Mouse (Mus musculus): ENCODE measurements around the gene Ano4.

The Ano4 gene

DNA sequence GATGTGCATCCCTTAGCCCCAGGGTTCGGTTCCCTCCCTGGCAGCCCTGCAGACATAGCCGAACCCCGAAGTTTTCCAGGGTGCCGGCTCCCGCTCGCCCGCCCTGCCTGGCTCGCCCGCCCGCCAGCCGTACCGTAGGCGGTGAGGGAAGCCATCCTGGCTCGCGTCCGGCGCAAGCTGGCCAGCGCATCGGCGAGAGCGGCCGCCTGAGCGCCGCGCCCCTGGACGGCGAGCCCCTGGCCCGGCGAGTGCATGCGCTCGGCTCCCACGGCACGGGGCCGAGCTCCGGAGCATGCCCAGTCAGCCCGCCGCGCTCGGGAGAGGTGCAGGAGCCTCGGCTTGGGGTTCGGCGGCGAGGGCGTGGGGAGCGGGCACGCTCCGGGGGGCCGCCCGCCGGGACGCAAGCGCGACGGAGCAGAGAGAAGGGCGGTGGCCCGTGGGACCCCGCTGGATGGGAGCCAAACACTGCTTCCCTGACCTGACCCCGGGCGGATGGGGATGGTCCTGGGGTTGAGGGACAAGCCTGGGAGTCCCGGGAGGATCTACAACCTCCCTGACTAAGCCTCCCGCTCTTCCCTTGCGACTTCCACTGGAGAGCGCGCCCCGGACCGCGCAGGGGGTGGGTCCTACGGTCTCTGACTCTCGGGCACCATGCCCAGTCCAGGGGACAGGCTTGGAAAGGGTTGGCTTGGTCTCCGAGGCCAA, at the start of gene Ano4:
TSS of gene Ano4 (minus strand) at position 272 of the 705 bp plus-strand sequence.
- DNase-seq (ENCODE audit: low read depth): no peak

DNA sequence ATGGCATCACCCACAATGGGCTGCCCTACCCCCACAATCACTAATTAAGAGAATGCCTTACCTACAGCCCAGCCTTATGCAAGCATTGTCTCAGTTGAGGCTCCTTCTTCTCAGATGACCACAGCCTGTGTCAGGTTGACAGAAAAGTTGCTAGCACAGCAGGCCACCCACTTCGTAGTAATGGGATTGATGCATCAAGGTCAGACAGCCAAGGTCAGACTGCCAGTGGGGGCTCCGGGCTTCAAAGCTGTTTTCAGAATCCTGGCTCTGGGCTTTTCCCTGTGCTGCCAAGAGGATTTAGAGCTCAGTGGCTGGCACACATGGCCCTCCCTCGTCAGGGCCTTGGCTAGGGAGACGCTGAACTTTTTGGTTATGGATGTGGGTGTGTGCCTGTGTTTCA, 48.1 kb upstream of the Ano4 start:
- no peak for DNase-seq (ENCODE audit: low read depth)

DNA sequence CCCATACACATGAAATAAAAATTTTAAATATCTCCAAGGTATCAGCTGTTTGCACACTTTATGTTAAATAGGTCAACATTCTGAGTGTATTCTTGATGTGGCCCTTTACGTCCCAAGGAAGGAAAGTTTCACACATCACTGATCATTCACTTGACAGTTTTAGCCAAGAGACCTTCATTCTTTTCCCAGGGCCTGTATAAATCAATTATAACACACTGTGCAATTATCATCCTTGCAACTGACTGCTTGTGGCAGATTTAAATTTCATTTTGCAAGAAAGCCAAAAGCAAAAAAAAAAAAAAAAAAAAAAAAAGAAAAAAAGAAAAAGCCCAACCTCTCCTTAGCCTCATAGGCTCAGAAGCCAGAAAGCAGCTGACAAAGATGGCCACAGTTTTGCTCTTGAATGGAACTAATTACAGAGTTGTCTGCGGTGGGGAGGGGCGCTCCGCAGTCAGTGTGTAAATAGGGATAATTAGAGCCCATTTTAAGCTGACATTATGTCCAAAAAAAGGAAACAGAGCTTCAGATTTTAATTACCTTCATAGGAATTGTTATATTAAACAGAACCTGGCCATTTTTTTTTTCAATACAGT, 47.1 kb upstream of the Ano4 start:
- DNase-seq (ENCODE audit: low read depth): no peak

DNA sequence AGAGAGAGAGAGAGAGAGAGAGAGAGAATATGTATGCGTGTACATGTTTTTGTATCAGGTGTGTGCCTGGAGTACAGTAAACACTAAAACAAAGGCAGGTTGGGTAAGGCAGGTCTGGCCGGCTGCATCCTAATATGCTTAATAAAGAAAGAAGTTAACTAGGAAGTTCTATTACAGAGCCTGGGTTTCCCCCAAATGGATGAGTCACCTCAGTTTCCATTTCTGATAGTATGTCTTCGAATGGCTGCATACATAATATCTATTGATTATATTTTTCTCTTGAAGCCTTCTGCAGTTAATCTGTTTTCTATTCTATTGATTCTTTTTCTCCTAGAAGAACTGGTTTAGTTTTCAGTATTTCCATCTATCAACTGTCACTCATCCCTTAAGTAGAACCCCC, 41.9 kb upstream of the Ano4 start:
- DNase-seq (ENCODE audit: low read depth): no peak

DNA sequence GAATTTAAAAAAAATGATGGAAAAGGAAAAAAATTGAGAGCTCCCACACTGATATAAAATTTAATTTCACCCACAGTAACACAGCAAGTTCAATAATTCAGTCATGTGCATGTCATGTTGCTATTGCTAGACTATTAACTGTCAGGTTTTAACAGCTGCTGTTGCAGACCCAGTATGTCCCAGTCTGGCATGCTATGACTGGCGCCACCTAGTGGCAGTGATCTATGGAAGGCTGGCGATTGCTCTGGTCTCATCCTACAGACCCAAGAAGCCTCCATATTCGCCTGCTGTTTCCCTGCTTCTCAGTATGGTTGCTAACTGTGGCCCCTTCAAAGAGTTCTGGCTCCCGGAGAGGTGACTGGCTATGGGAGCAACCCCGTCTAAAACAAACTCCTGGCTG, 38.9 kb upstream of the Ano4 start:
- peak; percentile 63 for DNase-seq (ENCODE audit: low read depth)

DNA sequence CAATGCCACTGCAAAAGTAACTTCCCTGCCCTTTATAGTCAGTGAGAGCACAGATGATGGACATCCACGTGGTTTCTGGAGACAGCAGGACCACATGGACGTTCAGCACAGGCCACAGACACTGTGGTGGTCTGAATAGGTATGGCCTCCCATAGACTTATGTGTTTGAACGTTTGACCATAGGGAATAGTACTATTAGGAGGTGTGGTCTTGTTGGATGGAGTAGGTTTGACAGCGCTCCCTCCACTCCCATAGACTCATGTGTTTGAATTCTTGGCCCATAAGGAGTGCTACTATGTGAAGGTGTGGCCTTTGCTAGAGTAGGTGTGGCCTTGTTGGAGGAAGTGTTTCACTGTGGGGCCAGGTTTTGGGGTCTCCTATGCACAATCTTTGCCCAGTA, 33.2 kb upstream of the Ano4 start:
- no peak for DNase-seq (ENCODE audit: low read depth)

DNA sequence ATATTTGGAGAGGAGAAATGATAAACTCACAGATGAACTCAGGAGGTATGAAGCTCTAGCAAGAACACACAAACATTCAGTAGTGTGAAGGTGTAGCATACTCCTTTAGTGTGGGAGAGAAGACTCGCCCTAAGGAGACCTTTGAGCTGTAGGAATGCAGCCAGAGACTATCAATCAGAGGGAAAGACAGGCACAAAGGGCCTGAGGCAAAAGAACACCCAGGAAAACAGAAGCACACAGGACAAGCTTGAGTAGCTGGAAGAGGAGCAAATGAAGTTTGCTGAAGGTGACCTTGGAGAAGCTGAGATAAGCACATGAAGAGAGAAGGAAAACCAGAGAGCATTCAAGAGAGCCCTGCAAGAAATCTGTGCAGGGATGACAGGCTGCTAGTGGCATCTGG, 25.5 kb upstream of the Ano4 start:
- no peak for DNase-seq (ENCODE audit: low read depth)

DNA sequence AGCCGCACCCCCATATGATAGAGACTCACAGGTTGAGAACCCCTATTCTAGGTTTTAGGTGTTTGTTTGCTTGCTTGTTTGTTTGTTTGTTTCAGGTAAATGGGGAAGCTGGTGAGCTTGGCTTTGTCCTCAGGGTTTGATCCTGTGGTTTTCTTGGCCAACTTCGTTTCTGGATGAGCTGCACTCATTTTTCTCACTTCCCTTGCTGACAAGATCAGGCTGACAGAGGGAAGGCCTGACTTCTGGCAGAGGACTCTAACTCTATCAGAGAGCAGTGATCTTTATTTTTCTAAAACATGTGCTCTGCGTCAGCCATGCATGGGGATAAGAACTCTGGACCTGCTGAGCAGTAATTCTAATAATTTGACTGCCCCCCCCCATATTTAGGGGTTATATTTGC, 14.4 kb upstream of the Ano4 start:
- no peak for DNase-seq (ENCODE audit: low read depth)

DNA sequence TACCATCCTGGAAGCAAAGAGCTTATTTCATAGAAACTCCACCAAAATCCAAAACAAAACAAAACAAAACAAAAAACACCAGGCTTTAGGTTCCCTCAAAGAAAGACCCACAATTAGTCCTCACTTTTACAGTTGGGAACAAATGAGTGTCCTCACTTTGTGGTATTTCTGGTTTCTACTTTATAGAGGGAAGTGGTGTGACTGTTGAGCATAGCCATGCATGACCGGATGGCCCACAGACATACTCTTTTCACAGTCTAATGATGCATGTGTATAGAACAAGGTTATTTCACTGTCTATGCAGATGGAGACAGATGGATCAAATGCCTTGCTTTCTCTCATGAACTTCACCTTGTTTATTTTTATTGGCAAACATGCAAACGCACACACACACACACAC, 10.1 kb upstream of the Ano4 start:
- no peak for DNase-seq (ENCODE audit: low read depth)

DNA sequence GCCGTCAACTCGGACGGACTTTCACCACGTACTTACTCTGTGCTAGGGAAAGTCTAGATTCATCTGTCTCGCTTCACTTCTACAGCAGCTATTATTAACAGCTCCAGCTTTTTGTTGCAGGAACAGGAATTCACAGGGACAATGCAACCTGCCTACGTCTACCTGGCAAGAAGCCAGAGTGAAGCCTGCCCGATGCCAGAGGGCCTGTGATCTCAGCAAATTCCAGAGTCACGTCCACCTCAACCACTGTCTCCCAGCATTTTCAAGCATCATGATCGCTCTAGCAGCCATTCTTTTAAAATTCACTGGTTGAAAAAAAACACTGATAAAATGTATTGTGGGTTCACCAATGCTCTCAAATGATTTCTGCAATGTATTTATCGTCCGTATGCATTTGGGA, 6.9 kb upstream of the Ano4 start:
- no peak for DNase-seq (ENCODE audit: low read depth)

DNA sequence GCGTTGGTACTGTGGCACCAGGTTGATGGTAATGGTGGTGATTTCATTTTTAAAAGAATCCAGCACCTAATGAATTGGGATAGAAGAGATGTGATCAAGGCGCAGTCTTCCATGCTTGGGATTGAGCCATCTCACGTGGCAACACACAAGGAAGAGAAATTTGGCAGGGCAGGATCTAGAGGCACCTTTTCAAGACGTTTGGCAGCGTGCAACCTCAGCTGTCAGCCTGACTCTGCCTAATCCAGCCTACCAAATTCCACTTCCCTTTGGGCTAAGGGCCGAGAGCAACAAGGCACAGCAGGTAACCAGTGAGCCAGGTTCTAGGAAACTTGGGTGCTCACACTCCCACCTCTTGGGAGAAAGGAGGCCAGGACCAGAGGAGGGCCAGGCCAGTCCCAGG, 1.0 kb upstream of the Ano4 start:
- DNase-seq (ENCODE audit: low read depth): no peak

DNA sequence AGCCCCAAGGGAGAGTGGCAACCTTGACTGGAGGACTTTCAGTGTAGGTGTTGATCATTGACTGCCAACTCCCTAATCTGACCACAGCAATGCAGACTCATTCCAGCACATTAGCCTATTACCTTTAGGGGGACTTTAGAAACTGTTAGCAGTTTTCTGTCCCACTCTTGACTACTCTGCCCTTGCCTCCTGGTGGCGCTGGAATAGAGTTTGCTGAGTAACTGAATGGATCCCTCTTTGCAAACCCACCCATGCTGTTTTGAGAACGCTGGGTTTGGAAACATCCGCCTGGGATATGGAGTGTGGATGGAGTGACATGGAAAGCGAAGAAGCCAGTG, 603 bp upstream of the Ano4 start:
- DNase-seq (ENCODE audit: low read depth): no peak

DNA sequence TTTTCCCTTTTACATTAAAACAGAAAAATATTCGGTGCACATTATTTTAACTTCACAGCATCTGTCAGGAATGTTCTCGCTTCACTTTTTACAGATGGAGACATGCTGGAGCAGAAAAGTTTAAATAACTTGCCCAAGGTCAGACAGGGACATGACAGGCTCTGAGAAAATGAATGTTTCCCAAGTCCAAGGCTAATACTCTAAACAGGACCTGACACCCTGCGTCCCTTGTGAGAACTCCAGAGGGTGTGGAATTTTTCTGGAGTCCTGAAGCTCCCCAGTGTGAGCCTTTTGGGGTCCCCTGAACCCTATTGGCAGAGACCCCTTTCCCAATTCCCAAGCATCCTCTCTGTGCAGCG, 451 bp downstream of the Ano4 start:
- DNase-seq (ENCODE audit: low read depth): no peak

DNA sequence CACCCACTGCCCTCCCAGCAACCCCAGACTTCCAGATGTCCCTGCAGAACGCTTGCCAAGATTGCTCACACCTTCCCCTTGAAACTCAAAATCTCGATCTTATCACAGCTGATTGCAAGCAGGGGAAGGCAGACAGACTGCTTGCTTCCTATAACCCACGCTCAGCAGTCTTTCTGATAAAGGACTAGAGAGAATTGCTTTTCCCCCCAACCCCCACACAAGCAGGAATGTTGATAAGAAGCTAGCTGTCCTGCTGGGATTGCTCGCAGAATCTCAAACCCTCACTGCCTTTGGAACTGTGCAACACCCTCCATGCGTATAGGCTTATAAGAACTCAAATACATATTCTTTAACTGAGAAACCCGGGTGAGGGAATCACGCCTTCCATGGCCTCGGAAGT, 846 bp downstream of the Ano4 start:
- no peak for DNase-seq (ENCODE audit: low read depth)

DNA sequence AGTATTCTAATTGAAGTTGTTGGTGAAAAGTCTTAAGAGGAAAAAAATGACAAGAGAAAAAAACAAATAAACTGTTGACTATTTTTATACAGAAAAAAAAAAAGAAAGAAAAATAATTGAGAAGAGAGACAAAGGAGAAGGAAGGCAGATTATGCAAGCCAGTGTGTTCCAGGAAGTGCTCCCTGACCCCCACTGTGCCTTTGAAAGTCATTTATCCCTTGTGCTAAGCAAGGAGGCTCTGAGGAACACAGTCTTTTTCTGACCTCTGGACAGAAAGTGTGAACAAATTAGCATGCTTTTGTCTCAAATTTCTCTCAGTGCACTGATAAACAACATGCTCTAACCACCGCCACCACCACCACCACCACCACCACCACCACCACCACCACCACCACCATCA, 14.3 kb downstream of the Ano4 start:
- DNase-seq (ENCODE audit: low read depth): no peak

DNA sequence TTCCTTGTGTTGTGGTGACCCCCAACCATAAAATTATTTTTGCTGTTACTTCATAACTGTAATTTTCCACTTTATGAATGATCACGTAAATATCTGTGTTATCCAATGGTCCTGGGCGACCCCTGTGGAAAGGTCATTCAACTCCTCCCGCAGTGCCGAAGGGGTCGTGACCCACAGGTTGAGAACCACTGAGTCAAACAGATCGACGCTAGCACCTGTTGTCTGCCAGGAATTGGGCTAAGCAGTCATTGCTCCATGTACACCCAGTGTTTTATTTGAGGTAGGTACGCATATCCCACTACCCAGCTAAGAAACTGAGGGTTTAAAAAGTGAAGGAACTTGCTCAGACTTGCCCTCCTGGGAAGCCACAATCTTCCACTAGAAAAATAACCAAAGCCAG, 14.8 kb downstream of the Ano4 start:
- DNase-seq (ENCODE audit: low read depth): no peak

DNA sequence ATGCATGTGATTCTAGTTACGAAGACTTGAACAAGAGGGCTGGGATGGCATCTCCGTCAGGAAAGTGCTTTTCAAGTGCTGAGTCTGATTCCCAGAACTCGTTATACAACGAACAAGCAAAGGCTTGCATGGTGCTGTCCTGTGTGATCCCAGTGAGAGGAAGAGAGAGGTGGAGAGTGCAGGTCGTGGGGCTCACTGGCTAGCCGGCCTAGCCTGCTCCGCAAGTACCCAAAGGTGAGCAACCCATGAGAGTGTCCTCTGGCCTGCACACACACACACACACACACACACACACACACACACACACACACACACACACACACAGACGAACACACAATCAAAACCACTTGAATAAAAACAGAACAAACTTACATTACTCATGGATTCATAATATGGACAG, 15.7 kb downstream of the Ano4 start:
- no peak for DNase-seq (ENCODE audit: low read depth)

DNA sequence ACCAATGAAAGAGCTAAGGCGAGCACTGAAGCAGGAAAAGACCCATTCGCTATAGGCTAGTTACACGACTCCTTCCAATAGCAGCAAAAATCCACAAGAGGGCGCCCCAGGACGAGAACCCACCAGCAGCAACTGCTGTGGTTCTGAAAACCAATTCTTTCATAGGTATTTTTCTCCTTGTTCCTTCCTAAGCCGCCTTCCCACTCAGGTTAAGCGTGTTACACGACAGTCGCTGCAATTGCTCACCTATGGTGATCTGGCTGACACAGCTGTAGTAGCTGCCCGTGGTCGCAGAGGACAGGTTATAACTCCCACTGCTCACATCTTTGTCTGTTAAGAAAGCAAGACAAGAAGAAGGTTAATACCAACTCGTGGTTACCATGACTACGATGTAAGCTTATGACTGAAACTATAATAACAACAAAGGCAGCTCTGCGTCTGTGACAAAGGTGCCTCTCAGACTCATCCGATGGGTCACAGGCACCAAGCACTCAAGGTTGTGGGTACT, 17.5 kb downstream of the Ano4 start:
- DNase-seq (ENCODE audit: low read depth): peak; percentile 44

DNA sequence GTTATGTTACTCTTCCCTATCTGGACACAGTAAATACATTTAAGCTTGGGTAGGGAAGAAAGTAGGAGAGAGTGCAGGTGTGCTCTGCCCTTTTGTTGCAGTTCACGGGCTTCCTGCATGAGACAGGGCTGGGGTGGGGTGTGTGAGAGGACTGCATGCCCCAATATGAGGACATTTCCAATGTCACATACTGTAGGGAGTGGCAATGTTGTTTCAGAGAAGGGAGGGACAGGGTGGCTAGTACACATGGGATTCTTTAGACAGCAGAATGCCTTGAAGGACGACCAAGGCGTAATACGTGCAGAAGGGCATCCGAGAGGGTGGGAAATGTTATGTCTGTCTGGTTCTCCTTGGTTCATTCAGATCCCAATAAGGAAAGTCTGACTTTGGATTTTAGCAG, 18.2 kb downstream of the Ano4 start:
- no peak for DNase-seq (ENCODE audit: low read depth)

DNA sequence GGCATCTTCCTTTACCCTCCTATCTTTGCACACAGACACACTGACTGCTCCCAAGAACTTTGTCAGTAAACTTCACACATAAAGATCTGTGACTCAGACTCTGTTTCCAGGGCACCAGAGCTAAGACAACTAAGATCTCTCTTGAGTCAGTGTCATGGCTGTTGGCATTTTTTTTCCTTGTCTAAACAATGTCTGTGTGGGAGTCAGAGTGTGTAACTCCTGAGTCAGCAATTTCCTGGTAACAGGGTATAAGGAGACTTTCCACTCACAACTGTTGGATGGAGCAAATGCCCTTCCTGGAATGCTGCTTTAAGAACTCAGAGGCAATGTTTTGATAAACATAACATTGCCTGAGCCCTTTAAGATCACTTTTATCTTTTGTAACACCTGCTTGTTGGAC, 37.0 kb downstream of the Ano4 start:
- no peak for DNase-seq (ENCODE audit: low read depth)

DNA sequence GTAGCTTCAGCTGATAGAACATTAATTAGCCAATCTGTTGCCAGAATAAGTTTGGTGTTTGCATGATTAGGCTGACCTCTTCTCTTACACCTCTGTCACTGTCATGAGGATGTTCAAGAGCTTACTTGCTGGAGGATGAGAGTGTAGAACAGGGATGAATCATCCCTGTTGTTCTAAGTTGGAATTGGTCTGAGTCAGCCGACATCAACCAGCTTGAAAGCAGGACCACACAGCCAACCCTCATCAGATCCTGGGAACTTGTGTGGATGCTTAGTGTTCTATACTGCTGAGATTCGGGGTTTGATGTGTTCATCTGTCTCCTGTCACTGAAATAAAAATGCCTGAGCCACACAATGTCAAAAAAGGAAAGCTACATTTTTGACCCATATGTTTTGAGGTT, 44.2 kb downstream of the Ano4 start:
- no peak for DNase-seq (ENCODE audit: low read depth)

DNA sequence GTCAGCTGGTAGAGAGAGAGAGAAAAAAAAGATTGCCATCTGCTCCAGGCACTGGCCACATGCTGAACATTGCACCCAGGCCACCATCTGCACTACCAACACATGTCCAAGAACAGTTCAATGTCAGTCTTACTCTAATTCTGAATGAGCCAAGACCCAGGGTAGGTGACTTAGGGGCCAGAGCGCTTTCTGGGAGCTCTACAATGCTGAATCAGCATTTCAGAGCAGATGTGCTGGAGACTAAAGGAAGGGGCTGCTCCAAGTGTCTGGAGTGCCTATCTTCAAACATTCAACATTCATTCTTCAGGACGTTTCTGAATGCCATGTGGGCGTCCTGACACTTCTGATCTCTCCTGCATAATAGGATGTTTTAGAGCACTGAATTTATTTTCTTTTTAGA, 51.8 kb downstream of the Ano4 start:
- DNase-seq (ENCODE audit: low read depth): no peak

DNA sequence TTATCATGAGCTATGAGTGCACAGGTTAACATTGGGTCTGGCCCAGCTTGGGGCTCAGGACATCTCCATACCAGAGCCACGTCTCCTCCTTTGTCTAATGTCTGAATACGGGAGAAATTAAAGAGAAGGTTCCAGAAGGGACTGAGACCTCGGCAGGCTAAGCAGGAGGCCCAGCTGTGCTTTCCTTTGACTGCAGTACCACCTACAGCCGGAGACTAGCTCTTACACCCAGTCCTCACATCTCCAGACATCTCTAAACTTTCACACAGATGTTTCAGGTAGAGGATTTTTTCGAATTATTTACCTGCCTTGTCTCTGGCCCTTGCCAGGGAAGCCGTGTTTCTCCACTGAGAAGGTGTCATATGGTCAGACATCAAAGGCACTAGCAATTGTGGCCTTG, 53.9 kb downstream of the Ano4 start:
- no peak for DNase-seq (ENCODE audit: low read depth)

DNA sequence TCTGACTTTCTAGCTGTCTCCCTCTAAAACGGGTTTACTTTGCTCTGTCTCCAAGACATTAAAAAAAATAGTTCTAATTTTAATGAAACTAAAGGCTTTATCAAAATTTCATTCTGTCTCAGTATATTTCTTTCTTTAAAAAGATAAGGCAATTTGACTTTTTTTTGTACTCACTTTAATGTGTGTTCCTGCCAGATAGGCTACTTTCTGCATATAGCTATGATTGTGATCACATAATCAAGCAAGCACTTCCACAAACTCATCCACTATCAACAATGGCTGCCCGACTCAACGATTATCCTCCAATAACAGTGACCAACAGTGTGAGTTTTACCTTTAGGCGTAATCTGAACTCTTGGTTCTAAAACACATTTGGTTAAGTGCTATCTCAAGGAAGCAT, 55.3 kb downstream of the Ano4 start:
- no peak for DNase-seq (ENCODE audit: low read depth)

All from c-Kit-positive CD71-positive TER-119-negative erythroid progenitor cells, embryonic 14.5 days (primary cell).